ENCODE assay signal across 8 mouse cellular contexts in genomic region chr8:95137641-95138098, GRCm38 (mm10). TPM values are rescaled to one million over a fixed set of nuclear protein-coding genes. Genes with fewer than 3 reads are reported as not detected.
DNase-seq lines count a peak whose midpoint lies in the region; ATAC-seq and TF ChIP-seq lines count a peak whose summit lies in the region.

No protein-coding gene starts in this region.

- DNase-seq in ovary, postnatal 36 days (ENCODE audit: low spot score), result peak; percentile 40
- no peak for DNase-seq in ovary, postnatal 14 days (ENCODE audit: low spot score)
- DNase-seq in gastrocnemius, adult 2 months, result peak; percentile 73
- DNase-seq in thymus, postnatal 36 days, result no peak
- no peak for DNase-seq in right cerebral cortex, postnatal 10 days (ENCODE audit: low spot score in 2 of 2)

- H3K36me3 ChIP-seq in hindbrain, embryonic 16.5 days (ENCODE audit: control insufficient read depth, insufficient read depth, low read length), result peaks cover 4% of the 10 kb centered on the region
- peaks cover 4% of the 10 kb centered on the region; the same call in 1 of the 2 replicates for H3K36me3 ChIP-seq in liver, embryonic 12.5 days
- H3K36me3 ChIP-seq in neural tube, embryonic 12.5 days, result no peaks in the 10 kb centered on the region

- H3K4me2 ChIP-seq in hindbrain, embryonic 16.5 days (ENCODE audit: low read length), result peak overlapping the region; percentile 53
- H3K4me2 ChIP-seq in liver, embryonic 12.5 days, result peak overlapping the region; percentile 56
- peak overlapping the region; percentile 49 for H3K4me2 ChIP-seq in neural tube, embryonic 12.5 days (replicated peaks)

- peak; percentile 10 for ATAC-seq in hindbrain, embryonic 16.5 days
- peak; percentile 58 for ATAC-seq in liver, embryonic 12.5 days
- no peak for ATAC-seq in neural tube, embryonic 12.5 days (ENCODE audit: low FRiP score, low read depth)

- intact Hi-C loops in gastrocnemius, adult 2 months (cut with DNase I), result loop anchor here (10.0 kb wide), 1 partner anchor 67 kb away; the partner anchor contains the start of gene Kifc3

- 6% methylated on average over 28 of the region's 28 CpGs for WGBS in hindbrain, embryonic 16.5 days
- 11% methylated on average over 28 of the region's 28 CpGs for WGBS in liver, embryonic 12.5 days (ENCODE audit: insufficient replicate concordance)
- 1% methylated on average over 28 of the region's 28 CpGs for WGBS in neural tube, embryonic 12.5 days

- no peaks in the 10 kb centered on the region for H3K27me3 ChIP-seq in hindbrain, embryonic 16.5 days (replicated peaks; ENCODE audit: control insufficient read depth, insufficient read depth, low read length)
- H3K27me3 ChIP-seq in liver, embryonic 12.5 days (replicated peaks), result peaks cover 55% of the 10 kb centered on the region
- H3K27me3 ChIP-seq in neural tube, embryonic 12.5 days (replicated peaks), result peaks cover 32% of the 10 kb centered on the region

- no peak for TF ChIP-seq CTCF in gastrocnemius, adult 2 months (IDR thresholded peaks at IDR 0.05)

- H3K27ac ChIP-seq in gastrocnemius, adult 2 months, result peak overlapping the region; percentile 92
- H3K27ac ChIP-seq in hindbrain, embryonic 16.5 days (ENCODE audit: low read depth, low read length), result peak overlapping the region; percentile 16; the same call in 1 of the 2 replicates
- no peak overlapping the region for H3K27ac ChIP-seq in liver, embryonic 12.5 days
- H3K27ac ChIP-seq in neural tube, embryonic 12.5 days, result no peak overlapping the region

- no peaks in the 10 kb centered on the region for H3K9me3 ChIP-seq in hindbrain, embryonic 16.5 days (ENCODE audit: control insufficient read depth, low read length)
- no peaks in the 10 kb centered on the region for H3K9me3 ChIP-seq in liver, embryonic 12.5 days (replicated peaks)
- H3K9me3 ChIP-seq in neural tube, embryonic 12.5 days, result no peaks in the 10 kb centered on the region

- H3K9ac ChIP-seq in hindbrain, embryonic 16.5 days (ENCODE audit: low read depth, low read length), result peak overlapping the region; percentile 59
- 0 out of 2 replicates have a peak overlapping the region, but pooled peaks have one; percentile 9 for H3K9ac ChIP-seq in liver, embryonic 12.5 days
- no peak overlapping the region for H3K9ac ChIP-seq in neural tube, embryonic 12.5 days

- peak overlapping the region; percentile 63 for H3K4me3 ChIP-seq in gastrocnemius, adult 2 months
- H3K4me3 ChIP-seq in hindbrain, embryonic 16.5 days (ENCODE audit: low read length), result peak overlapping the region; percentile 23
- H3K4me3 ChIP-seq in liver, embryonic 12.5 days, result peak overlapping the region; percentile 37
- no peak overlapping the region for H3K4me3 ChIP-seq in neural tube, embryonic 12.5 days

- peaks cover 33% of the 10 kb centered on the region for H3K4me1 ChIP-seq in hindbrain, embryonic 16.5 days (ENCODE audit: control insufficient read depth, insufficient read depth, low read depth, low read length)
- peaks cover 32% of the 10 kb centered on the region for H3K4me1 ChIP-seq in liver, embryonic 12.5 days
- peaks cover 29% of the 10 kb centered on the region for H3K4me1 ChIP-seq in neural tube, embryonic 12.5 days

RNA-seq across cellular contexts. Expression of gene Katnb1, which starts 56.7 kb away (rescaled TPM):
- total RNA-seq in gastrocnemius, adult 2 months (2021), result 1 to 10 TPM; 6.4 to 7.6 TPM
- polyA plus RNA-seq in hindbrain, embryonic 16.5 days (2015; fragmentation: Nextera tagmentation; extraction: Ambion mirVana), result 47.0 and 48.4 TPM in 2 replicates
- polyA plus RNA-seq in liver, embryonic 12.5 days (2016; fragmentation: Nextera tagmentation; extraction: Ambion mirVana), result 17.8 and 18.5 TPM in 2 replicates
- 32.0 and 38.7 TPM in 2 replicates for polyA plus RNA-seq in neural tube, embryonic 12.5 days (2016; fragmentation: Nextera tagmentation; extraction: Ambion mirVana)

Comparison
In these comparisons a context has a peak if more than half of its experiments do, and no peak if none do; other contexts are left out.
1. DNase-seq: peak in ovary, postnatal 36 days (single experiment) and gastrocnemius, adult 2 months (single experiment); none in ovary, postnatal 14 days (single experiment), thymus, postnatal 36 days (0 of 2) and right cerebral cortex, postnatal 10 days (0 of 2).
2. H3K27ac ChIP-seq: peak in gastrocnemius, adult 2 months (single experiment) and hindbrain, embryonic 16.5 days (single experiment); none in liver, embryonic 12.5 days (single experiment) and neural tube, embryonic 12.5 days (single experiment).
3. Peak in every context shown above with its lines, with median percentiles within 50 percentile points of each other: H3K4me2 ChIP-seq.